Mouse (Mus musculus) left cerebral cortex, postnatal 10 days (tissue): Measurements from ENCODE around the gene Abca3. TPM values are rescaled to one million over a fixed set of nuclear protein-coding genes. Genes with fewer than 3 reads are reported as not detected.
"Not testable (repeated sequence)": the region's sequence is repeated elsewhere in the genome, so short reads cannot be mapped to it uniquely, and the experiment has no call there.

Experiments
- DNase-seq, 2 experiments: peaks; one replicate each; pipeline ENCODE4 v3.0.0; 2021 to 2022; ENCODE audit warnings: low spot score in 2 of 2, mixed read lengths in 1 of 2; ENCODE audit errors: extremely low spot score in 1 of 2
- intact Hi-C: fragments of 180-260 bp; cut with DNase I; formaldehyde crosslinking; loops from one replicate; pipeline ENCODE4 v1.15.1; 2025
- total RNA-seq, 2 experiments: library from RNA; stranded (reverse); gene quantifications; 2 replicates each; pipeline ENCODE4 v1.2.3; 2021

Abca3 gene
- total RNA-seq, 2 experiments from 2014 or later, result 129 to 135 TPM

- DNase-seq, result peak; percentile 87 to 96
- intact Hi-C loops, result no loop called here
These were observed 74.9 kb downstream of the Abca3 start, which contains the start of gene Eci1 for GRCm38 (mm10) chr17:24426471-24427169. TSS of gene Eci1 (plus strand) at chr17:24426641.

- intact Hi-C loops, result no loop called here
These were observed 75.4 kb downstream of the Abca3 start for GRCm38 (mm10) chr17:24427170-24427557.

DNA sequence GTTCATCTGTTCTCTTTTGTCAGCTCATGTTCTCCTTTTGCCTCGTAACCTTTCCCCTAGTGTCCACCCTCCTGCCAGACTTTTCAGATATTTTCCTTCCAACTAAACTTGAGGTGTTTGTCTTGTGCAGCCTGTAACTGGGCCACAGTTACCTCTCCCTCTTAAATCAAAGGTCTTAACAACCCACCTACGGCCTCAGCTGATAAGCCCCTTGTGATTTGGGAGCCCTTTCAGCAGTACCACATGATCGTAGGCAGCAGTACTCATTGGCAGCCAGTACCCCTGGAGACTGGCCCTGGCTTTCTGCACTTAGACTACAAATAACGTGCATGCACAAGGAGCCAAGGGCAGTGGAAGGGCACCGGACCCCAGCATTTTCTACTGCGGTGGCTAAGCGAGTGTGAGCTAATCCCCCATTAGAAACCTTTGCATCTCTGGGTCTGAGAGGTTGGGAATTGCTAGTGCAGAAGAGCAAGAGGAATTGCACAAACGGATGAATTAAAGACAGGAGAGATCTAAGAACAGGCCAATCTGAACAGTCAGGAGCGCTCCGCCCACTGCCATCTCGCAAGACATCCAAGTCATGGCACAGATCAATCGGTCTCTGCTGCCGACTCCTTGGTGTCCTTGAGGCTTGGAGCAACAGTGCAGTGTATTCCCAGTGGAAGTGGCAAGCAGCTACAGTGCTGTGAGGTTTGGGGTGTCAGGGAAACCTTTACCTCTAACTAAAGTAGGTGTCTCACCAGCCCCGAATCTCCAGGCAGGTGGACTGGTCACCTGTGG, 77.6 kb downstream of the Abca3 start:
- intact Hi-C loops, result no loop called here
- no peak for DNase-seq

More at GRCm38 (mm10) chr17:24427170-24427557, 75.4 kb downstream of the Abca3 start:
- DNase-seq, result no peak

- intact Hi-C loops, result no loop called here
These were observed 85.3 kb downstream of the Abca3 start for GRCm38 (mm10) chr17:24437016-24437415.

DNA sequence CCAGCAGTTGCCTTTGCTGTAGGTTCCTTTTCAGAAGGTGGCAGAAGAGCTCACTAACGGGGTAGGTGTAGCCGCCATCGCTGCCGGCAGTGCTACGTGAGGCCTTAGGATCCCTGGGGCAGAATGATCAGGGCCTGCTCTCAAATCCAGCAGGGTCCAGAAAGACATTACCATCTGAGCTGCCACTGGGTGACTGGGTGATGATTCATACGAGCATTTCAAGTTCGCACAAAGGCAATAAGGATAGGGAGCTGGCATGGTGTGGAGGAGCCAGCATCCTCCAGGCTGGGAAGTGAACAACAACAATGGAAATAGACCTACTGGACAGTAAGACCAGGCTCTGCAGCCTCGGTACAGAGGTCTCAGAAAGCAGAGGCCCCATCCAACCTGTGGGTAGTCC, 88.6 kb downstream of the Abca3 start:
- DNase-seq, result no peak
- intact Hi-C loops, result no loop called here

More at GRCm38 (mm10) chr17:24437016-24437415, 85.3 kb downstream of the Abca3 start:
- peak in 1 of 2 experiments; percentile 53 for DNase-seq

- intact Hi-C loops, result no loop called here
- peak in 1 of 2 experiments; percentile 24 for DNase-seq
These were observed 89.4 kb downstream of the Abca3 start for GRCm38 (mm10) chr17:24441148-24441547.

DNA sequence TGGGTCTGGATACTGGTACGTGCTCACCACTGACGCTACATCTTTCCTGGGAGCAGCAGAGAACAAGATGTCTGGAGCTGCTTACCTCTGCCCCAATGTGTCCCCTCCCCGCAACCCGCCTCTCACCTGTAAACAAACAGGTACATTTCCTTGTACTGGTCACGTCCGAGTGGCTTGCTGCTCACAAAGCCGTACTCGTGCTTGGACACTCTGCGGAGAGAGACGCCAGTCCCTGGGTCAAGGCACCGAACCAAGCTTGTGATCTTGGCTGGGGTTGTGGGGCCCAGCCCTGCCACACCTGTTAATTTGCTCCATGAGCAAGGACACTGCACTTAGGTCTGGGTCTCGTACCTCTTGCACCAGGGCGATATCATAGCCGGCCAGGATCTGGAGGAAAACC, 90.4 kb downstream of the Abca3 start:
- intact Hi-C loops, result no loop called here
- DNase-seq, result no peak

DNA sequence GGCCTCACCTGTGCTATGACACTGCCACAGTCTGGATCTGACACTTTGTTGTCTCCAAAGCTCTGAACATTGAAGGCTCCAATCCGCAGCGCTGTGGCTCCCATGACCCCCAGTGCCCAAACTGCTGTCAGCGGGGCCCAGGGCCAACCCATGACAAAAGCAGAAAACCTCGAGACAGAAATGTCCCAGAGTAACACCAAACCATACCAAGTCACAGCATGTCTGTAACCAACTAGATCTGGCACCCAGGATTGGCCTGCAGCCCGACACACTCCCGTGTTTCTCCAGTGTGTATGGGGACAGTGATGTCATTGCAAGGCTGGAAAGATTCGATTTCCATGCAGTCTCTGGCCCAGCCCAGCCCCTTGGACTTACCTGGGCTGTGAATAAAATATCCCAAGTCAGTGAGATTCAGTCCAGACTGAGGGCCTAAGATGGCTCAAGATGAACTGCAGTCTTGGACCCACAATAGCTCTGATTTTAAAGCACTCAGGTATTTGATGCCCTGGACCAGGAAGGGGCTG, 90.9 kb downstream of the Abca3 start, which contains the start of gene Dnase1l2:
Gene Dnase1l2, minus strand, starts transcription at position 474 of the 524 bp plus-strand sequence.
- DNase-seq, result peak in 1 of 2 experiments; percentile 26

GRCm38 (mm10) chr17:24443409-24443808, 91.7 kb downstream of the Abca3 start:
- no peak for DNase-seq
- intact Hi-C loops, result no loop called here

More for the DNA sequence above, 90.9 kb downstream of the Abca3 start, which contains the start of gene Dnase1l2:
- intact Hi-C loops, result no loop called here

GRCm38 (mm10) chr17:24446590-24446989, 94.8 kb downstream of the Abca3 start:
- intact Hi-C loops, result no loop called here

DNA sequence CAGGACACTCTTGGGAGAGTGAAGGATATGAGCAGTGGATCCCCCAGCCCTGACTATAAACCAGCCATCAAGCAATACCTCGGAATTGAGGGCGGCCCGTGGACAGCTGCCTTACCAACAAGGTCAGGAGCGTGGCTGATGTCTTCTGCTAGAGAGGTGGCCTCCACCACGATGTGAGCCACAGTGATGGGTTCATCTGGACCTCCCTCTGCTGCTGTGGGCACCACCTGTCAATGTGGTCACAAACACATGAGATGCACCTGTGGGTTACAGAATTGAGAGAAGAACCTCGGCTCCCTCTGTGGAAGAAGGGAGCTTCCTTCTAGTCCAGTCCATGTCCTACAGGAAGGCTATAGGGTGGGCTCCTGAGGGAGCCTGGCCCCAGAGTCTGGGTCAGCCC, 97.8 kb downstream of the Abca3 start:
- intact Hi-C loops, result no loop called here
- DNase-seq, result no peak

More at GRCm38 (mm10) chr17:24446590-24446989, 94.8 kb downstream of the Abca3 start:
- DNase-seq, result no peak

- no peak for DNase-seq
- intact Hi-C loops, result no loop called here
These were observed 99.5 kb downstream of the Abca3 start for GRCm38 (mm10) chr17:24451220-24451619.

DNA sequence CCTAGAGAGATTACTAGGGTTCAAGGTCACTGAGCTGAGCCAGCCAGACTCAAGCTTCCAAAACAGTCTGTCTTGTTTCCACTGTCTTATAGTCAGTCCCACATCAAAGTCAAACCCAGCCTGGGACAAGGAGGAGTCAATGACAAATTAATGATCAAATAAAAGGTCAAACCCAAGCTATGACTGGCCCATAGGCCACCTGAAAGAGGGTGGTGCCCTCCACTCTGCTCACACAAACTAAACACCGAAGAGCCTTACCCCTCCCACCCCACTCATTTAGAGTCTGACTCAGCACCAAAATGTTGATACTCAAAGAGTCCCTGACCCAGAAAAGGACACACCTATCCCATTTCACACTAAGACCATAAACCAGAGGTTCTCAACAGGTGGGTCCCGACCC, 101.6 kb downstream of the Abca3 start:
- DNase-seq, result no peak
- intact Hi-C loops, result no loop called here

DNA sequence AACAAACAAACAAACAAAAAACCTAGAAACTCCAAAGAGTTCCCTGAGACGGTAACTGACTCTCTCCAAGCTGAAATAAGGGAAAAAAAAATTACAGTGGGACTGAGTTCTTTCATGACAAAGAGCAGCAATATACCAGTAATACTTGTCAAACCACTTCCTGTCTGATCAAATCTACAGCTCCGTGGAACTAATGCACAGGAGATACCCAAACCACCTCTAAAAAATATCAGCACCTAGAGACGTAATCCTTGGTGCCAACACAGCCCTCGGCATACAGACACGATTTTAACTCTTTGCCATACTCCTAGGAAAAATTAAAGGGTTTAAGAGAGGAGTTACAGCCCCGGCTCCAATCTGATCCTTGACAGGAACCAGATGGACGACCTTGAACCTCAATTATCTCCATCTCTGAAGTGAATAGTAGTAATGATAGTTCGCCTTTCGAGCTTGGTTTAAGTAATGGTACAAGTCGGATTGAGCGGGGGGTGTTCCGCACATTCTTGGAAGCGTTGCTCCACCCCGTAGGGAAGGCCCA, 102.5 kb downstream of the Abca3 start:
- intact Hi-C loops, result no loop called here
- DNase-seq, result no peak

DNA sequence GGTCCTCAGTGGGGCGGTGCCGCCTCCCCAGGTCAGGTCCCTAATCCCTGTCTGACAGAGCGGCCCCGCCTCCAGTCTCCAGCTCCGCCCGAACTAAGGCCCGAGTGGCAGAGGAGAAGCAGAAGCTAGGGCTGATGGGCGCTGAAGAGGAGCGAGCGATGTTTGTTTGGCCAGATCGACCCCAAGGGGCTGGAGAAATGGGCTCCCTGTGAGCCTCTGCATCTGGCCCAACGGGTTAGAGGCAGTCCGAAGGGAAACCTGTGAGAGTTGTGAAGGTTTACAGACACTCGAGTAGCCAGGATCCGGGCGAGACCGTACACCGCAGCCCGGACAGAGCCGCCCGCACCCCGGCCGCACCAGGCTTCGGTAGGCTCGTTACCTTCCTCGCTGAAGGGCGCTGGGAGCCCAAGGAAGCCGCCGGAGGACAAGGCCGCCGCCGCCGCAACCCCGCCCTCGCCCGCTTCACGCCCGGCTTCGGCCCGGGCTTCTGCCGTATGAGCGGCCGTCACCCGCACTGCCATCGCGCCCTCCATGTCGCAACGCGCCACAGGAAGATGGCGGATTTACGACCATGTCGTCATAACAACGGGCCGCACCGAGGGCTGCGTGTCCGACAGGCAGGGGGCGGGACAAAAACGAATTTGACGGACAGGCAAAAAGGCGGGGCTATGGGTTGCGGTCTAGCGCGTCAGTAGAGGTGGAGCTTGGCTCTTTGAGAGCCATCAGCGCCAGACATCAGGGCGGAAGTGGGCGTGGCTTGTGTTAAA, 103.2 kb downstream of the Abca3 start:
- intact Hi-C loops, result no loop called here

GRCm38 (mm10) chr17:24455523-24456206, 103.9 kb downstream of the Abca3 start:
- intact Hi-C loops, result not testable (repeated sequence)

More for the DNA sequence above, 103.2 kb downstream of the Abca3 start:
- DNase-seq, result peak; percentile 99 to 100

More at GRCm38 (mm10) chr17:24455523-24456206, 103.9 kb downstream of the Abca3 start:
- not testable (repeated sequence) for DNase-seq
